Mouse (Mus musculus) megakaryocyte progenitor cell, adult 5-6 weeks (primary cell): ENCODE results near the gene Itga2b. TPM values are rescaled to one million over a fixed set of nuclear protein-coding genes. Genes with fewer than 3 reads are reported as not detected.

ENCODE experiments used
- ATAC-seq: replicated peaks from 2 replicates; pipeline ENCODE4 v1.8.0; 2016; ENCODE audit warnings: mild to moderate bottlenecking, moderate TSS enrichment, inconsistent platforms; ENCODE audit not compliant: poor library complexity
- total RNA-seq, 2 experiments: library from RNA; stranded (forward) in 1 of 2; stranded (reverse) in 1 of 2; fragments of 157-497, 149-512 nt in 1 of 2; fragments of 200-1000 nt in 1 of 2; gene quantifications; 2 replicates each; pipeline versions ENCODE4 v1.2.3 to v1.2.4; 2015 to 2017

The Itga2b gene
- total RNA-seq, 2 experiments from 2014 or later, result 6.4 to 14.2 TPM

- ATAC-seq, result no peak
Observed at GRCm38 (mm10) chr11:102460541-102460940, 9.4 kb downstream of the Itga2b start.

- peak; percentile 85 for ATAC-seq
Observed at GRCm38 (mm10) chr11:102455740-102456396, 14.1 kb downstream of the Itga2b start.

DNA sequence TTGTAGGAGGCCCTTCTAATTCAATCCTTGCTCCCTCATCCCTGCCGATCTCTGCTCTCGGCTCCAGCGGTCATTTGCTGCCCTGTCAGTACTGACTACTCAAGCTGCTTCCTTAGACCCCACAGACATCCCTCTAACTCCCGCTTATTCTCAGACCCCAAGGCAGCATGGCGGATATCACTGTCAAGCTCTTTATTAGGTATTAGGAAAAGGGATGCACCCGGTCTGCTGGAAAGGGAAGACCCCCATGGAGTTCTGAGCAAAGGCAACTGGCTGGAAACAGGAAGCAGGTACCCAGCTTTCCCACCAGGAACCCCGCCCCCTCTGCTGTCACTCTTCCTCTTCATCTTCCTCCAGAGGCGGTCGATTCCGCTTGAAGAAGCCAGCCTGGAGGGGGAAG lies 16.8 kb downstream of the Itga2b start:
- ATAC-seq, result no peak

- ATAC-seq, result no peak
Observed at GRCm38 (mm10) chr11:102449043-102450008, 20.6 kb downstream of the Itga2b start.

- ATAC-seq, result no peak
Observed at GRCm38 (mm10) chr11:102448327-102448726, 21.6 kb downstream of the Itga2b start.

GRCm38 (mm10) chr11:102447497-102447896 lies 22.4 kb downstream of the Itga2b start, which contains the start of gene Fam171a2:
TSS of gene Fam171a2 (minus strand) at chr11:102447682.
- ATAC-seq, result peak; percentile 85

GRCm38 (mm10) chr11:102446581-102447461 lies 23.1 kb downstream of the Itga2b start:
- ATAC-seq, result no peak

GRCm38 (mm10) chr11:102445891-102446361 lies 24.0 kb downstream of the Itga2b start:
- ATAC-seq, result no peak

DNA sequence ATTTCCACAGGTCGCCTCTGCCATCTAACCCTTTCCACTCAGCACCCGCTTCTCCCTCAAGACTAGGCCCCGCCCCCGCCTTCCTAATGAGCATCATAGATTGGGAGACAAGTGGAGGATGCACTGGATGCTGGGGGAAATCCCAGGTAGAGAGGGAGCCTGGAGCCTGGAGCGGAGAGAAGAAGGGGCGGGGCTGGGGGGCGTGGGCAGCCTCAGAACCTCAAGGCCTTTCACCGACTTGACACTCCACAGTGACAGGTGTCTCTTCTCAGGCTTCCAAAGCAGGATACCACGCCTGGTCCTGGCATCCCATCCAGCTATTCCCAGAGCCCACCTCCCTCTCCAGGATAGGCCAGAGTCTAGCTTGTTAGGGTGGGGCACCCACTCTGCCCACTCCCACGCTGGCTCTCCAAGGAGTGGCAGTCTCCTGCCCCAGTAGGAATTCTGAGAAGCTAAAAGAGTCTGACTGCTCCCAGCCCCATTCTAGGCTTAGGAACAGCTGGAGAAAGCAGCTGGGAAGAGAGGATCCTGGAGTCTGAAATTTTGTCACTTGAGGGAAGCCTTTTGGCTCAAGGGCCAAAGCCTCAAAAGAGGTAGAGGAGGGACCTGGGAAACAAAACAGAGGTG lies 24.5 kb downstream of the Itga2b start:
- ATAC-seq, result no peak

DNA sequence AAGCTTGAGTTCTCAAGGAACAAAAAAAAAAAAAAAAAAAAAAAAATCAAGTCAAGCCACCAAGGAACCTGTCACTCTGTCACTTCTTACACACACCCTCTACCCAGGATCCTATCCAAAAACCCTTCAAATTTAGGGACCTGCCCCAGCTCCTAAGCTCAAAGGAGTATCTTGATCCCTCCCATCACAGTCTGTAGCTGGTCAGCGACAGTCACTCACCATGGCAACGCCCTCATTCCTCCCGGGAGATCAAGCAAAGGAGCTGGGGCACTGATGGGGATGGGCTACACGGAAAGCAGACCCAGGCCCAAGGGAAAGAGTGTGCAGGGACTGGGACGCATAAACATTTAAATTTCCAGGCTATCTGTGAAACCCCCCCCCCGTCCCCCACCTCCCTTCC lies 25.1 kb downstream of the Itga2b start:
- ATAC-seq, result no peak

DNA sequence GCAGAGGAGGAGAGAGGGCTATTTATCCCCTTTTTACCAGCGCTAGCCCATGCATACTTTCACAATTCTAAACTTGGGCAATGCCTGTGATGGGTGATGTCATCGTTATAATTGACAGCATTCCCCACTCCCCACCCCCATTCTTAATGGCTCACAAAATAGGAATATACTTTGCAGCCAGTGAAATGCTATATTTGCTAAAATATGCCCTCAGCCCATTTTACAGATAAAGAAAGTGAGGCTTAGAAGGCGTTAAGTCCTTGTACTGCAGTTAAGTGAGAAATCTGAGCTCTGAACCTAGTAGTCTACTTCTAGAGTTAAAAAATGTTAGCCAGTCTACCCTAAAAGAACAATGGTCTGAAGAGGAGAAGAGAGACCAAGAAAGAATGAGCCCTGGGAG lies 25.6 kb downstream of the Itga2b start:
- ATAC-seq, result no peak

- ATAC-seq, result no peak
Observed at GRCm38 (mm10) chr11:102443740-102444139, 26.2 kb downstream of the Itga2b start.

DNA sequence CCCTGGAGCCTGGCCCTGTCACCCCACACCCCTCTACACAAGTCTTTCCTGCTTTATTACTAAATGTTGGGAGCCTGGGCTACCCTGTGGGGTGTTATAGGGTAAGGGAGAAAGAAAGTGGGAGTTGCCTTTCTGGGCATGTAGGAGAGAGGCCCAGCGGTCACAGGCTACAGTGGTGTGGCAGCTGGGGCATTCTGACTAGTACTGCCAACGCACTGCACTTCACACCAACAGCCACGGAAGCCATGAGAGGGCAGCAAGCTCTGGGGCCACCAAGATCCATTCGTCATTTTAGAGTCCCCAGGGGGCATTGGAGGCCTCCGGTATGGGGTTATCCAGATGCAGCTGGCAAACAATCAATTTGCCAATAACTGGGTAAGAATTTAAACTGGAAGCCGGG lies 27.8 kb downstream of the Itga2b start:
- ATAC-seq, result no peak

DNA sequence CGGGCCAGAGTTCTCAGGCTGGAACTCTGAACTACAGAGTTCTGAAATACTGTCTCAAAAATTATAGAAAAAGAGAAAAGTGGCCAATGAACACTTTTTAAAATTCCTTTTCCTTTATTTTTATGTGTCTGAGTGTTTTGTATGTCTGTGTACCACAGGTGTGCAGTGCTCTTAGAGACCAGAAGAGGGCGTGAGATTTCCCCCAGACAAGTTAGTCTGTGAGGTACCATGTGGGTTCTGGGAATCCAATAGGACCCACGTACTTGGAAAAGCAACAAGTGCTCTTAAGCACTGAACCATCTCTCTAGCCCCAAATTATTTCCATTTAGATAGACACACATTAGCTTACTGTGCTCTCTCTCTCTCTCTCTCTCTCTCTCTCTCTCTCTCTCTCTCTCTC lies 28.5 kb downstream of the Itga2b start:
- ATAC-seq, result no peak

DNA sequence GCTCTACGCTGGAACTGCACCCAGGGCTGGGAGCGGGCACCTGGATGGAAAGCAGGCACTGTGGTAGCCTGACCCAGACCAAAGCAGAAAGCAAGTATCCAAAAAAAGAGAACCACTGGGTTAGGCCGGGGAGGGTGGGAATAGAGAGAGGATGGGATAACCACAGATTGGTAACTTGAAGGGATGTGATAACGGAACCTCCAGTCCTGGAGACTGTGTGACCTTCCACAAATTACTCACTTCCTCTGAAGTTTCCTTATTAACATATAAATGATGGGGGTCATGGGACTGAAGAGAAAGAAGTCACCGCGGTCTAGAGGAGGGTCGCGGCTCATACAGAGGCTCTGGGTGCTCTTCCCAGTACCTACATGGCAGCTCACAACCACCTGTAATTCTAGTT lies 29.7 kb downstream of the Itga2b start:
- peak; percentile 25 for ATAC-seq

DNA sequence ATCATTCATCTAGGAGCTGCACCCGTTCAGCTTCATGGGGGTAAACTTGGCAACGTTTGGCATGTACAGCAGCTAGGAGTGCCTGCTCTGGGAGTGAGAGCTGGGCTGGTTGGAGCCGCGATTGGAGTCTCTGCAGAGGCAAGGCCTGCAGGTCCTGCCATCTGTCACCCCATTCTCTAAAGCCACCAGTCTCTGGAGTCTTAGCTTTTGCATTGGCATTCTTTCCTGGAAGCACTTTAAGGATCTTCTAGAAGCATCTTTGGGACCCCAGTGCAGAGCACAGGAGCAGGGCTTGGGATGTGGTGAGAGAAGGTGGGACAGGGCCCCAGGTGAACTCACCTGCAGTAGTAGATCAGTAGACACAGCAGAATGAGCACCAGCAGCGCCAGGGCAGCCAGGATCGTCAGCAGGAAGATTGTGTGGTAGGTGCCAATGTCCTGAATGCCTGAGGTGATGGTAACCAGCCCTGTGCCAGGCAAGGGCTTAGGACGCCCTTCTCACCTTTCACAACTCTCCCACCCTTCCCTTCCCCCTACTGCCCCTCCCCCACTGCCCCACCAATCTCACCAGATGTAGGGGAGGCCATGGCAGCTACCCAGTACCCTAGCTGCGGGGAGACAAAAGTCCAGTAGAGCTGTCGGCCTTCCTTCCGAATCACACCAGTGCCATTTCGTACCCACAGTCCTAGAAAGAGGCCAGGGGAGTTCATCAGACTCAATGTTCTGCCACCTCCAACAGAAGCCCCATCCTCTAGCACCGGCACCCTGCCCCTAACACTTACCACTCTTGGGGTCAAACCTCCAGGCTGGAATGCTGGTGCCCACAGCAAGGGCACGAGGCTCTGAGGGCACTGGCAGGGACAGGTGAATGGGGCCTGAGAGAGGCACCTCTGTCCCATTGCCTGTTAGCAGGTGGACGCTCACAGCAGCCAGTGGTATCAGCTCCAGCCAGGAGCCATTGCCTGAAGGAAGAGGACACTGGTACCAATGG lies 30.5 kb downstream of the Itga2b start:
- ATAC-seq, result no peak

GRCm38 (mm10) chr11:102438212-102439092 lies 31.5 kb downstream of the Itga2b start:
- peak; percentile 36; the same call in 1 of the 2 replicates for ATAC-seq
